Mouse (Mus musculus): Measurements from ENCODE around the gene BC052040. TPM values are rescaled to one million over a fixed set of nuclear protein-coding genes. Genes with fewer than 3 reads are reported as not detected.

BC052040 gene
- polyA plus RNA-seq, 1 experiment from 2014 or later, result 16.7 TPM

- Histone ChIP-seq H3K4me3 (ENCODE audit: low read depth, low read length) (no peak overlapping the region), H3K4me1 (ENCODE audit: control insufficient read depth, insufficient read depth, low read length) (peaks cover 4% of the 10 kb centered on the region; the same call in 1 of the 2 replicates), H3K4me2 (no peak overlapping the region), H3K27ac (ENCODE audit: low read depth, low read length) (no peak overlapping the region), H3K9ac (ENCODE audit: low read depth, low read length) (no peak overlapping the region), H3K9me3 (replicated peaks; ENCODE audit: control insufficient read depth, low read length) (no peaks in the 10 kb centered on the region), H3K27me3 (ENCODE audit: control insufficient read depth, insufficient read depth, low read length) (no peaks in the 10 kb centered on the region), H3K36me3 (ENCODE audit: control insufficient read depth, insufficient read depth, low read length) (no peaks in the 10 kb centered on the region)
- 41% methylated on average over 2 of the region's 2 CpGs for WGBS (ENCODE audit: insufficient replicate concordance)
- no peak for ATAC-seq (replicated peaks; ENCODE audit: insufficient number of reproducible peaks, low FRiP score, low TSS enrichment)
Observed at GRCm38 (mm10) chr2:115610092-115610491, 28.6 kb downstream of the BC052040 start.

DNA sequence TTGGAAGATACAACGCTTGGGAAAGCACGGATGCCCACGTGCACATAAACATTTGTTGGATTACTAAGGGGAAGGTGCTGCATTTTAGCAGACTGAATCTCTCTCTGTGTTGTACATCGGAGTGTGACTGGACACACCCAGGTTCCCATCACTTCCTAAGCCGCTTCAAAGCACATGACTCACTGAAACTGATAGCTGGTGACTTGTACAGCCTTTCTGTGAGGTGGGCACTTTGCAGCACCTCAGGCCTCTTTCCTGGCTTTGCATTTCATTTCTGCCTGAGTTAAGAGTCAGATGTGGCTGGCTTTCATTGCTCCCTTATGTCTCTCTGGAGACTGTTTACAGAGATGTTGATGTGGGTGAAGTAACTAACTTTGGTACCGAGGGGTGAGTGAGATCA is 29.0 kb downstream of the BC052040 start:
- H3K4me3 ChIP-seq (ENCODE audit: low read depth, low read length), result no peak overlapping the region
- no peak overlapping the region for H3K4me2 ChIP-seq
- H3K9ac ChIP-seq (ENCODE audit: low read depth, low read length), result no peak overlapping the region
- ATAC-seq (replicated peaks; ENCODE audit: insufficient number of reproducible peaks, low FRiP score, low TSS enrichment), result no peak
- peaks cover 4% of the 10 kb centered on the region; the same call in 1 of the 2 replicates for H3K4me1 ChIP-seq (ENCODE audit: control insufficient read depth, insufficient read depth, low read length)
- no peak overlapping the region for H3K27ac ChIP-seq (ENCODE audit: low read depth, low read length)
- WGBS (ENCODE audit: insufficient replicate concordance), result 78% methylated on average over 6 of the region's 6 CpGs
- H3K36me3 ChIP-seq (ENCODE audit: control insufficient read depth, insufficient read depth, low read length), result no peaks in the 10 kb centered on the region
- no peaks in the 10 kb centered on the region for H3K27me3 ChIP-seq (ENCODE audit: control insufficient read depth, insufficient read depth, low read length)
- no peaks in the 10 kb centered on the region for H3K9me3 ChIP-seq (replicated peaks; ENCODE audit: control insufficient read depth, low read length)

DNA sequence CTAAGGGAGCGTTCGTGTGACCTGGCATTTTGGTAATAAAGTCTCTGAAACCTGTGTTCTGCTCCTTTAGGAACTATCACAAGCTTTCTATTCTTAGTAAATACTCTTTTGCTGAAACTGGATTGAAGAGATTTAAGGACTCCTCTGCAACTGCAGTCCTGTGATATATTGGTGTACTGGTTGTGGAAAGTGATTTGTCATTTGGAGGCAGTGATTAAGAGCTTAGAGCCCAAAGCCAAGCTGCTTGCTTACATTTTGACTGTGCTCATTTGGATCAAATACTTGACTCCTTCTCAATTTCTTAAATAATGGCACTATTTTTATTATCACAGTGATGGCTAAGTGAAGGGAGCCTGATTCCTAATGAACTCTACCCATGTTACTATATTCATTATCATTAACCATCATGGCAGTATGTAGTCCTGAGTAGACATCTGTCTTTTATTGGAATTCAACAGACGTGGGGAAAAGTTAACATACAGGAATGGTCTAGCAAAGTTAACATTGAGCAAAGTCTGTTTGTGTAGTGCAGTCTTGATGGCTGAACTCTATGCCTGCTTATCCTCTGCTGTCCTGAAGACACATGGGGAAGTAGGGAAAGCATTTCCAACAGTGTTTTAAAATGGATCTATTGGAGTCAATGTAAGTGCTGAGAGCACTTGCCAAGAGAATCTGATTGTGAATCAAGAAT is 32.5 kb downstream of the BC052040 start:
- no peak for ATAC-seq (replicated peaks; ENCODE audit: insufficient number of reproducible peaks, low FRiP score, low TSS enrichment)
- 88% methylated on average over 3 of the region's 3 CpGs for WGBS (ENCODE audit: insufficient replicate concordance)
- Histone ChIP-seq H3K4me2 (no peak overlapping the region), H3K4me3 (ENCODE audit: low read depth, low read length) (no peak overlapping the region), H3K9me3 (replicated peaks; ENCODE audit: control insufficient read depth, low read length) (no peaks in the 10 kb centered on the region), H3K9ac (ENCODE audit: low read depth, low read length) (no peak overlapping the region), H3K4me1 (ENCODE audit: control insufficient read depth, insufficient read depth, low read length) (peaks cover 4% of the 10 kb centered on the region; the same call in 1 of the 2 replicates), H3K36me3 (ENCODE audit: control insufficient read depth, insufficient read depth, low read length) (no peaks in the 10 kb centered on the region), H3K27ac (ENCODE audit: low read depth, low read length) (no peak overlapping the region), H3K27me3 (ENCODE audit: control insufficient read depth, insufficient read depth, low read length) (no peaks in the 10 kb centered on the region)

- WGBS (ENCODE audit: insufficient replicate concordance), result 89% methylated on average over 4 of the region's 4 CpGs
- Histone ChIP-seq H3K9ac (ENCODE audit: low read depth, low read length) (no peak overlapping the region), H3K4me1 (ENCODE audit: control insufficient read depth, insufficient read depth, low read length) (no peaks in the 10 kb centered on the region), H3K4me3 (ENCODE audit: low read depth, low read length) (no peak overlapping the region), H3K27me3 (ENCODE audit: control insufficient read depth, insufficient read depth, low read length) (no peaks in the 10 kb centered on the region), H3K4me2 (no peak overlapping the region), H3K9me3 (replicated peaks; ENCODE audit: control insufficient read depth, low read length) (no peaks in the 10 kb centered on the region), H3K27ac (ENCODE audit: low read depth, low read length) (no peak overlapping the region), H3K36me3 (ENCODE audit: control insufficient read depth, insufficient read depth, low read length) (no peaks in the 10 kb centered on the region)
- no peak for ATAC-seq (replicated peaks; ENCODE audit: insufficient number of reproducible peaks, low FRiP score, low TSS enrichment)
Observed at GRCm38 (mm10) chr2:115628471-115628870, 47.0 kb downstream of the BC052040 start.

DNA sequence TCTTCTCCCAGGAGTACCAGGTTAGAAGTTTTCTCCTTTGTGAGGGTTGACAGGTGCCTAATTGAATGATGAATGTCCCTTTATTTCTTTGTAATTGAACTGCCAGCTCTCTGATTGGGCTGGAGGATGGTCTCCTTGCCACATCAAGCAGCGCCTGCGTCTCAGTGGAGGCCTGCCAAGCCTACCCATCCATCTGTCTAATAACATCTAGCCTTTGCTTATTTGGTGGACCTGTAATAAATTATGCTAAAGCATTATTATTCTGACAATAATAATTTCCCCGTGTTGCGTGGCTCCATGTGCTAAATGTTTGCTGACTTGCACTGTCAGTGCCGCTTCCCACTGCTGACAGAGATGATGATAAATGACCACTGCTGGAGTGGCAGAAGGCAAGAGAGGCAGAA is 49.5 kb downstream of the BC052040 start:
- Histone ChIP-seq H3K27ac (ENCODE audit: low read depth, low read length) (no peak overlapping the region), H3K27me3 (ENCODE audit: control insufficient read depth, insufficient read depth, low read length) (no peaks in the 10 kb centered on the region), H3K9me3 (replicated peaks; ENCODE audit: control insufficient read depth, low read length) (no peaks in the 10 kb centered on the region), H3K9ac (ENCODE audit: low read depth, low read length) (no peak overlapping the region), H3K36me3 (ENCODE audit: control insufficient read depth, insufficient read depth, low read length) (no peaks in the 10 kb centered on the region), H3K4me3 (ENCODE audit: low read depth, low read length) (no peak overlapping the region), H3K4me1 (ENCODE audit: control insufficient read depth, insufficient read depth, low read length) (no peaks in the 10 kb centered on the region), H3K4me2 (no peak overlapping the region)
- 57% methylated on average over 5 of the region's 5 CpGs for WGBS (ENCODE audit: insufficient replicate concordance)
- ATAC-seq (replicated peaks; ENCODE audit: insufficient number of reproducible peaks, low FRiP score, low TSS enrichment), result no peak

DNA sequence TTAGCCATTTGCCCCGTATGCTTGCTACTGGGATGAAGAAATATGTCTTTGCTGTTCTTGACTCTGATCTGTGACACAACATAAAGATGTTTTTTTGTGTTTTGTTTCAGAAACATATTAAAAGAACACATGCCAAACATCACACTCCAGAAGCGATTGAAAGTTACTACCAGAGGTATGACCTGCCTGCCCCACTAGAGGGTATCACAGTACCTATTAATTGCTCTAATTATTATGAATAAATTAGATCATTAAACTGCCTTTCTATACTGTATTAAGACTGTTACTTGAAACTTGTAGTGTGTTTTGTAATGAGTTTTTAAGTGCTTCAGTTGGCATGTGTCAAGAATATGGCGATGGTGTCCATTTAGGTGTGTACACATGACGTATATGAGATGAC is 50.3 kb downstream of the BC052040 start:
- Histone ChIP-seq H3K36me3 (ENCODE audit: control insufficient read depth, insufficient read depth, low read length) (no peaks in the 10 kb centered on the region), H3K9me3 (replicated peaks; ENCODE audit: control insufficient read depth, low read length) (no peaks in the 10 kb centered on the region), H3K4me3 (ENCODE audit: low read depth, low read length) (no peak overlapping the region), H3K27me3 (ENCODE audit: control insufficient read depth, insufficient read depth, low read length) (no peaks in the 10 kb centered on the region), H3K4me1 (ENCODE audit: control insufficient read depth, insufficient read depth, low read length) (no peaks in the 10 kb centered on the region), H3K27ac (ENCODE audit: low read depth, low read length) (no peak overlapping the region), H3K9ac (ENCODE audit: low read depth, low read length) (no peak overlapping the region), H3K4me2 (no peak overlapping the region)
- no peak for ATAC-seq (replicated peaks; ENCODE audit: insufficient number of reproducible peaks, low FRiP score, low TSS enrichment)
- WGBS (ENCODE audit: insufficient replicate concordance), result 88% methylated on average over 4 of the region's 4 CpGs

- Histone ChIP-seq H3K4me3 (ENCODE audit: low read depth, low read length) (no peak overlapping the region), H3K9me3 (replicated peaks; ENCODE audit: control insufficient read depth, low read length) (no peaks in the 10 kb centered on the region), H3K27me3 (ENCODE audit: control insufficient read depth, insufficient read depth, low read length) (no peaks in the 10 kb centered on the region), H3K4me2 (no peak overlapping the region), H3K36me3 (ENCODE audit: control insufficient read depth, insufficient read depth, low read length) (no peaks in the 10 kb centered on the region), H3K4me1 (ENCODE audit: control insufficient read depth, insufficient read depth, low read length) (no peaks in the 10 kb centered on the region), H3K27ac (ENCODE audit: low read depth, low read length) (no peak overlapping the region), H3K9ac (ENCODE audit: low read depth, low read length) (no peak overlapping the region)
- no peak for ATAC-seq (replicated peaks; ENCODE audit: insufficient number of reproducible peaks, low FRiP score, low TSS enrichment)
- WGBS (ENCODE audit: insufficient replicate concordance), result 74% methylated on average over 2 of the region's 2 CpGs
Observed at GRCm38 (mm10) chr2:115650203-115650602, 68.7 kb downstream of the BC052040 start.

DNA sequence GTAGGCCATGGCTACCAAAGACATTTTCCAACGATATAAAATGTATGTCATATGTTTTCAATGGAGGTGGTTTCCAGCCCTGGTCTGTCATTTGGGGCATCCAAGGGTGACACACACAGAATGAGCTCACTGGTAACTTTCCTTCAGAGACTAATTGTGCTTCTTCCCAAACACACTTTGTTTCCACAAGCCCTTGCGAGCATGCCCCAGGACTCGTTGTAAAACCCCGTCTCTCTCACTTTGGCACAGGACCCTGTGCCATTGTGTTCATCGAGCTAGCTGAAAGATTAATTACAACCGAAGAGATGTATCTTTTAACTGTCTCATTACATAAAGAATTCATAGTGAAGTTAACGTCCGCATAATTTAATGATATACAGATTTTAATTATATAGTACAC is 78.2 kb downstream of the BC052040 start:
- Histone ChIP-seq H3K27ac (ENCODE audit: low read depth, low read length) (no peak overlapping the region), H3K27me3 (ENCODE audit: control insufficient read depth, insufficient read depth, low read length) (no peaks in the 10 kb centered on the region), H3K9ac (ENCODE audit: low read depth, low read length) (no peak overlapping the region), H3K9me3 (replicated peaks; ENCODE audit: control insufficient read depth, low read length) (no peaks in the 10 kb centered on the region), H3K36me3 (ENCODE audit: control insufficient read depth, insufficient read depth, low read length) (no peaks in the 10 kb centered on the region), H3K4me3 (ENCODE audit: low read depth, low read length) (no peak overlapping the region), H3K4me1 (ENCODE audit: control insufficient read depth, insufficient read depth, low read length) (no peaks in the 10 kb centered on the region), H3K4me2 (no peak overlapping the region)
- ATAC-seq (replicated peaks; ENCODE audit: insufficient number of reproducible peaks, low FRiP score, low TSS enrichment), result no peak
- 84% methylated on average over 8 of the region's 8 CpGs for WGBS (ENCODE audit: insufficient replicate concordance)
